Mouse (Mus musculus) ES-Bruce4 (cell line): ENCODE results near the gene Tmem60. TPM values are rescaled to one million over a fixed set of nuclear protein-coding genes. Genes with fewer than 3 reads are reported as not detected.
A peak's percentile ranks its signal among the peaks of the same experiment; 100 is the strongest.

Experiments
- H3K27ac ChIP-seq: 2 replicates; pipeline ENCODE4 v1.5.1; 2012; ENCODE audit warnings: low read length, inconsistent platforms; ENCODE audit not compliant: insufficient read depth
- H3K27me3 ChIP-seq: 2 replicates; pipeline ENCODE4 v1.6.1; 2012; ENCODE audit warnings: mild to moderate bottlenecking, low read length, inconsistent platforms; ENCODE audit not compliant: control insufficient read depth, poor library complexity, insufficient read depth, severe bottlenecking
- H3K36me3 ChIP-seq: 2 replicates; pipeline ENCODE4 v1.6.1; 2012; ENCODE audit warnings: inconsistent platforms, mild to moderate bottlenecking, low read length, moderate library complexity; ENCODE audit not compliant: control insufficient read depth, poor library complexity, insufficient read depth, severe bottlenecking
- H3K4me1 ChIP-seq: one replicate; pipeline ENCODE4 v1.8.1; 2011; ENCODE audit warnings: low read length; ENCODE audit not compliant: control insufficient read depth, insufficient read depth
- H3K4me3 ChIP-seq: 2 replicates; pipeline ENCODE4 v1.5.1; 2011; ENCODE audit warnings: low read depth, mild to moderate bottlenecking, low read length
- H3K9ac ChIP-seq: 2 replicates; pipeline ENCODE4 v1.6.1; 2012; ENCODE audit warnings: low read depth, mild to moderate bottlenecking, inconsistent platforms; ENCODE audit not compliant: poor library complexity, severe bottlenecking
- H3K9me3 ChIP-seq: replicated peaks from 2 replicates; pipeline ENCODE4 v1.6.1; 2012; ENCODE audit warnings: mild to moderate bottlenecking, low read length, inconsistent platforms; ENCODE audit not compliant: control insufficient read depth, poor library complexity, insufficient read depth, severe bottlenecking
- CTCF ChIP-seq: IDR thresholded peaks from one replicate; pipeline ENCODE4 v1.8.1; 2011; ENCODE audit warnings: low read depth, low read length
- EP300 ChIP-seq: IDR thresholded peaks from 2 replicates; pipeline ENCODE4 v1.6.1; 2011; ENCODE audit warnings: low read depth, low read length; ENCODE audit not compliant: insufficient read depth
- POLR2A ChIP-seq: IDR thresholded peaks from one replicate; pipeline ENCODE4 v1.8.1; 2011; ENCODE audit warnings: low read length; ENCODE audit not compliant: insufficient read depth
- polyA plus RNA-seq: library from polyadenylated mRNA; stranded (reverse); fragments of >200 nt; gene quantifications from 2 replicates; pipeline ENCODE4 v1.2.4, GENCODE M21; 2011; ENCODE audit warnings: low read depth; ENCODE audit not compliant: missing spikeins, insufficient read depth, insufficient read length

Tmem60 gene
- polyA plus RNA-seq, 1 experiment = 41.0 TPM

DNA sequence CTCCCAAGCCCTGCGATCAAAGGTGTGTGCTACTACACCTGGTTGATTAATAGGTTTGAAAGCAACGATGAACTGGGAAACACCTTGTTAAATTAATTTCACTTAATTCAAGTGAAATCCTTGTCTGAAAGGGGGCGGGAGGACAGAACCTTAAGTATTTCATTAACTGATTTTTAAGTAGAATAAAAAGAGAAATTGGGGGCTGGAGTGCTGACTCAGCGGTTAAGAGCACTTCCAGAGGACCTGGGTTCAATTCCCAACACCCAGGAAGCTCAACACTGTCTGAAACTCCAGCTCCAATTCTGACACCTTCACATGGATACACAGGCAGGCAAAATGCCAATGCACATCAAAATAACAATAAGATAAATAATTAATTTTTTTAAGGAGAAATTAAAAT is 37.0 kb downstream of the Tmem60 start:
- no peaks in the 10 kb centered on the region for H3K4me1 ChIP-seq
- H3K9ac ChIP-seq = no peak overlapping the region
- no peak overlapping the region for H3K4me3 ChIP-seq
- no peaks in the 10 kb centered on the region for H3K9me3 ChIP-seq
- H3K36me3 ChIP-seq = peaks cover 3% of the 10 kb centered on the region
- no peak overlapping the region for H3K27ac ChIP-seq
- H3K27me3 ChIP-seq = no peaks in the 10 kb centered on the region
- TF ChIP-seq CTCF (no peak), POLR2A (no peak), EP300 (no peak)

DNA sequence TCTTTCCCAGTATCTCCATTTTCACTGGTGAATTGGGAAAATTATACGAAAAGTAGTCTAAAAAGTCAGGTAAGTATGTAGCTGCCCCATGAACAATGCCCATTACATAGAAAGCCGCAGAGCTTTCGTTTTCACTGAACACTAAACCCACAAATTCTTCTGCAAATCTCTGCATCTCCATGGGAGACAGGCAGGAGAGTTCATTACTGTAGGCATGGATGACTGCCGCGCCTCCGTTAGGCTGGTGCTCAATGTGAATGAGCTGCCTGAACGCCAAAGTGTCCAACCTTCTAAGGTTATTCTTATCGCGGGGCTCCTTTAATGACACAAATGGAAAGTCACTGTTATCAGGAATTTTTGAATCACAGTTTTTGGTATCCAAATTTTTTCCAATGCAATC is 37.6 kb downstream of the Tmem60 start:
- no peaks in the 10 kb centered on the region for H3K4me1 ChIP-seq
- no peak overlapping the region for H3K9ac ChIP-seq
- no peaks in the 10 kb centered on the region for H3K27me3 ChIP-seq
- H3K4me3 ChIP-seq = no peak overlapping the region
- no peak overlapping the region for H3K27ac ChIP-seq
- H3K36me3 ChIP-seq = peaks cover 3% of the 10 kb centered on the region
- TF ChIP-seq POLR2A = no peak
- no peak for TF ChIP-seq CTCF
- no peak for TF ChIP-seq EP300
- no peaks in the 10 kb centered on the region for H3K9me3 ChIP-seq

DNA sequence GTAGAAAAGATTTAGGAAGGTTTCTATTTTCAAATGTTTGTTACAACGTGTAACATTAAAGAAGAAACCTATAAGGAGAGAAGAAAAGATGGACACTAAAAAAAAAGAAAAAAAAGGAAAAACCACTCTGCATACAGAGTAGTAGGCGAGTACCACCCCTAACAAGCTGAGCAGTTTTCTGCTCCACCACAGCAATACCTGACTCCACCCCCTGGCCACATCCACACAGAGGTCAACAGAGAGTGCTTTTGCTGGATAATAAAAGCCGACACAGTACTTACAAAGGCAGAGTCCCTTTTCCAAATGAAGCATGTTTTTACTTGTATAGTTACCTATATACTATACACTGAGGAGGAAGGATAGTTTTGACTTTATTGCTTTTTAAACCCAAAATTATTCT is 42.6 kb downstream of the Tmem60 start:
- H3K27me3 ChIP-seq = no peaks in the 10 kb centered on the region
- H3K36me3 ChIP-seq = peaks cover 3% of the 10 kb centered on the region
- TF ChIP-seq CTCF (no peak), POLR2A (no peak), EP300 (no peak)
- H3K9me3 ChIP-seq = no peaks in the 10 kb centered on the region
- no peak overlapping the region for H3K4me3 ChIP-seq
- peaks cover 2% of the 10 kb centered on the region for H3K4me1 ChIP-seq
- no peak overlapping the region for H3K27ac ChIP-seq
- no peak overlapping the region for H3K9ac ChIP-seq

DNA sequence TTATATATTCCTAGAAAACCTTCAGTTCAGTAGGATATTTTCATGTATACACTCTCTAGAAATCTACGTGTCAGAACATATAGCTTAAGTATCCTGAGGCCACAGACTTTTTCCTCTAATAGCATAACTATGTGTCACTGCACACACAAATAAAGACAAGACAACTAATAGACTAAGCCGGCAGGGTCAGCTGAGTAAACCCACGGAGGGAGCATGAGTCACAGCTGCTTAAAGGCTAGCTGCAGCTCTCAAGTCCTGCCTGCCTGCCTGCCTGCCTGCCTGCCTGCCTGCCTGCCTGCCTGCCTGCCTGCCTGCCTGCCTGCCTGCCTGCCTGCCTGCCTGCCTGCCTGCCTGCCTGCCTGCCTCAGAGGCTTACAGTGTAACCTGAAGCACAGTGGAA is 43.5 kb downstream of the Tmem60 start:
- no peak overlapping the region for H3K9ac ChIP-seq
- H3K27ac ChIP-seq = no peak overlapping the region
- no peaks in the 10 kb centered on the region; the same call in none of the 2 replicates for H3K36me3 ChIP-seq
- no peak overlapping the region for H3K4me3 ChIP-seq
- peaks cover 2% of the 10 kb centered on the region for H3K4me1 ChIP-seq
- no peaks in the 10 kb centered on the region for H3K27me3 ChIP-seq
- no peaks in the 10 kb centered on the region for H3K9me3 ChIP-seq
- no peak for TF ChIP-seq POLR2A
- TF ChIP-seq EP300 = no peak
- TF ChIP-seq CTCF = no peak

DNA sequence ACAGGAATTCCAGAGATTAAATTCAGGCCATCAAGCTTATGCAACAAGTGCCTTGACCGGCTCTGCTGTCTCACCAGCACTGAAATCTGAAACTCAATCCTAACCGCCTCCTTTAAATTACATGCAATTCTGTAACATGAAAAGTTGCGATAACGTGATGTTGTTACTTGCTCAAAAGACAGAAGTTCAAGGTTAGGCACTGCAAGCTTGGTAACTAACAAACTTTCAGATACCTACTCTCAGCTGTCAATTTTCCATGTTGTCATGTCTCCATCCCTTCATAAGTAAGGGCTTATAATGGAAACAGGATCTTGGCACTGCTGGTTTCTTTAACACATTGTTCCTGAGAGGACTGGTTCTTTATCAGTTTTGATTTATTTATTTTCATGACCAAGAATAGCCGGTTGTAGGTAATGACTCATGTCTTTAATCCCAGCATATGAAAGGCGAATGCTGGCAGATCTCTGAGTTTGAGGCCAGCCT is 47.7 kb downstream of the Tmem60 start:
- TF ChIP-seq CTCF (no peak), EP300 (no peak), POLR2A (no peak)

DNA sequence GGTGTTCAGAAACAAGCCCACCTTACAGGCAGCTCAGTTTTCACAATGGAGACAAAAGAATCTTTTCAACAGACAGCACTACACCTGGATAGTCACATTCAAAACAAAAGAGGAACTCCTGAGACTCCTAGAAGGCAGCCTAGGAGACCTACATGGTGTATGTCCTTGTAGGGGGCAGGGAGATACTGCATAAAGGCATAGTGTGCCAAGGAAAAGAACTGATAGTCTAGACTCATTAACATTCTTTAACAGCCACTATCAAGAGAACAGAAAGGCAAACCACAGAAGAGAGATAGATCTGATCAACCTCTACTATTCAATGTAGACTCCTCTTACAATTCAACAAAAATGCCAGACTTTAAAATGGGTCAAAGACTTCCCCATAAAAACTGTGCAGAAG is 48.4 kb downstream of the Tmem60 start:
- Histone ChIP-seq H3K9me3 (no peaks in the 10 kb centered on the region), H3K4me3 (no peak overlapping the region), H3K27me3 (no peaks in the 10 kb centered on the region), H3K36me3 (no peaks in the 10 kb centered on the region), H3K9ac (no peak overlapping the region), H3K4me1 (peaks cover 2% of the 10 kb centered on the region), H3K27ac (peak overlapping the region; percentile 75)
- TF ChIP-seq EP300 (no peak), POLR2A (no peak), CTCF (no peak)

More for the DNA sequence above, 47.7 kb downstream of the Tmem60 start:
- H3K36me3 ChIP-seq = no peaks in the 10 kb centered on the region
- peaks cover 2% of the 10 kb centered on the region for H3K4me1 ChIP-seq
- no peak overlapping the region for H3K9ac ChIP-seq
- H3K4me3 ChIP-seq = no peak overlapping the region
- H3K27me3 ChIP-seq = no peaks in the 10 kb centered on the region
- H3K27ac ChIP-seq = peak overlapping the region; percentile 56
- H3K9me3 ChIP-seq = no peaks in the 10 kb centered on the region
